Mouse (Mus musculus) embryonic fibroblast, embryonic 13.5 days (primary cell): ENCODE data around the gene 4921539E11Rik. TPM values are rescaled to one million over a fixed set of nuclear protein-coding genes. Genes with fewer than 3 reads are reported as not detected.

Source experiments
- H3K27ac ChIP-seq: 2 replicates; pipeline ENCODE4 v1.5.1; 2012; ENCODE audit warnings: low read length, control low read depth, inconsistent platforms; ENCODE audit not compliant: insufficient read depth
- H3K4me1 ChIP-seq: 2 replicates; pipeline ENCODE4 v1.6.1; 2011; ENCODE audit warnings: low read length; ENCODE audit not compliant: control insufficient read depth, insufficient read depth
- H3K4me3 ChIP-seq: 2 replicates; pipeline ENCODE4 v1.5.1; 2011; ENCODE audit warnings: mild to moderate bottlenecking, control low read depth, low read length; ENCODE audit not compliant: insufficient read depth
- CTCF ChIP-seq: IDR thresholded peaks from 2 replicates; pipeline ENCODE4 v1.5.1; 2011; ENCODE audit warnings: mild to moderate bottlenecking, control low read depth, low read length, moderate library complexity, borderline replicate concordance; ENCODE audit not compliant: insufficient read depth
- POLR2A ChIP-seq: IDR thresholded peaks from 2 replicates; pipeline ENCODE4 v1.6.1; 2011; ENCODE audit warnings: low read depth, mild to moderate bottlenecking, control low read depth, low read length, moderate library complexity
- polyA plus RNA-seq: library from polyadenylated mRNA; stranded (reverse); fragments of >200 nt; gene quantifications from 2 replicates; pipeline ENCODE4 v1.2.4, GENCODE M21; 2011; ENCODE audit warnings: low read depth; ENCODE audit not compliant: missing spikeins, insufficient read length

The 4921539E11Rik gene
- polyA plus RNA-seq, 1 experiment = not detected

DNA sequence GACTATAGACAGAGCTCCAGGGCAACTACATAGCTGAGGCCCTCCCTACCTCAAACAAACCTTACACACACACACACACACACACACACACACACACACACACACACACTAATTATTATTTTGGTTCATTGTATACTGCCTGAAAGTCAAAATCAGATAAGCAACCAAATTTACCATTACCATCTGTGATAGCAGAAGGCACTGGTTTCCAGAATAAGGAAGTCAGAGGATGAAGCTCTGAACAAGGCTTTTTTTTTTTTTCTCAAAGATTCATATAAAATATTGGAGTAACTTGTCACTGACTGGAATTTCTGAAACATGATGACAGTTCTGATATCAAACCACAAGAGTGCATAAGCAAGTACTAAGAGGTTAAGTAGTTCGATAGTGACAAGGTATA lies 82.1 kb downstream of the 4921539E11Rik start:
- no peak for TF ChIP-seq POLR2A
- no peak for TF ChIP-seq CTCF
- no peaks in the 10 kb centered on the region for H3K4me1 ChIP-seq
- H3K4me3 ChIP-seq = no peak overlapping the region
- H3K27ac ChIP-seq = no peak overlapping the region

DNA sequence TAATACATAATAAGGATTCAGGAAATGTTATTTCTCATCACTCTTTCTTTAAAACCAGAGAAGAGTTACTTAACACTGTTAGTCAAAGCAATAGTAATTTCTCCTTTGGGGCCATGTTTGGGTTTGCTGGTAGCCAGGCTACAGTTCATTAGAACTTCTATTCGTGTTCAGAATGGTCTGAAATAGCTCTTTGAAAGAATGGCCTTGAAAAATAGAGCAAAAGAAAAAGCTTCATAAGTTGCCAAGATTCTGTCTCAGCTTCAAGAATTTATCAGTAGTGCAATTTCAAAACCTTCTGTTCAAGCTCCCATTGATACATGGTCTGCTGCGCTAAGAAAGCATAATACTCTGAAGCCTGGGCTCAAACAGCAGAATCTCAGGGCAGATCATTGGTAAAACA lies 87.0 kb downstream of the 4921539E11Rik start:
- Histone ChIP-seq H3K27ac (no peak overlapping the region), H3K4me1 (no peaks in the 10 kb centered on the region), H3K4me3 (no peak overlapping the region)
- TF ChIP-seq POLR2A (no peak), CTCF (no peak)

DNA sequence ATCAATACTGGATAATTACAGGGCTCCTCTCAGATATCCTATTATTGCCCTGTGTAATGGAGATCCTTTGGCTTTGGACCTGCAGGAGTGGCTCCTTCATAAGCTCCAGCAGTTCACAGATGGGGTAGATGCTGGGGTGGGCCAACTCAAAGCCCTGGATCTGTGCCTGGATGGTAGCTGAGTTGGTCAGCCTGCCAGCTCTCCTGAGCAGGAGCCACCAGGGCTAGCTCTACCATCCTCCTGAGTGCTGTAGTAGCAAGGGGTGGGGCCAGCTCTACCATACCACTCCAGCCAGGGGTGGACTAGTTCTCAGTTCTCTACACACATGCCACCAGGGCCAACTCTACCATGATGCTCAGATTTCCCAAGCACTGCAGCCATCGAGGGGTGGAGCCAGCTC lies 90.6 kb downstream of the 4921539E11Rik start:
- no peak for TF ChIP-seq POLR2A
- TF ChIP-seq CTCF = no peak
- H3K4me3 ChIP-seq = no peak overlapping the region
- H3K27ac ChIP-seq = no peak overlapping the region
- H3K4me1 ChIP-seq = no peaks in the 10 kb centered on the region

DNA sequence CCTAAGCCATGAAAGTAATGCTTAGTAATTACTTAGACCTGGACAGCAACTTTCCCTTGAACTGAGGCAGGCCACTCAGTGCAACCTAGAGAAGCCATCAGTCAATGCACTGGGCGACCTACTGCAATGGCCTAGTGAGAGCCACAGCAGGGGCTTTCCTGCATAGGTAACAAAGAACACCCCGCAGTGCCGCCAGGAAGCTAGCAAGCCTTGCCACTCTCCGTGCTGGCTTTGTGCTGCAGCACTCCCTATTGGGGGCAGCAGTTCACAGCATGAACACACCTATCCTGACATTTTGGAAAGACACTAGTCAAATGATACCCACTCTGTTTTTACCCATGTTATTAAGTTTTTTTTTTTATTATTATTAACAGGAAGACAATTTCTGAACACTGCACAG lies 91.6 kb downstream of the 4921539E11Rik start:
- Histone ChIP-seq H3K4me1 (no peaks in the 10 kb centered on the region), H3K4me3 (no peak overlapping the region), H3K27ac (no peak overlapping the region)
- no peak for TF ChIP-seq POLR2A
- TF ChIP-seq CTCF = no peak

DNA sequence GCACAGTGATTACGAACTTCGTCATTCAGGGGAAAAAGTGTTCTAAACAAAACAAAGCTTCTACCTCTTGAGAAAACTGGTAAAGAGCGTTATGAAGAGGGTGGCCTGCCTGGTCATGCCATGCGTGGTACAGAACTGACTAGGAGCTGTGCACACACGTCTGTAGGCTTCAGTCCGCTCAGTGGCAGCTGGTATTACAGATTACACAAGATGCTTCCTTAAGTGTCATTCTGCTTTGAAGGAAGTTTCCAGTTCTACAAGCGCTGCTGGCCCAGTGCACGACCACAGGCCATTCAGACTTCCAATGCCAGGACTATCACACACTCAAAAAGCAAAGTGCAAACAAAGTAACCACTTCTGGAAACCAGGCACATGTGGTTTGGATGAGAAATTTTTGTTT lies 93.3 kb downstream of the 4921539E11Rik start:
- no peak for TF ChIP-seq POLR2A
- no peak for TF ChIP-seq CTCF
- Histone ChIP-seq H3K4me1 (no peaks in the 10 kb centered on the region), H3K4me3 (no peak overlapping the region), H3K27ac (no peak overlapping the region)

DNA sequence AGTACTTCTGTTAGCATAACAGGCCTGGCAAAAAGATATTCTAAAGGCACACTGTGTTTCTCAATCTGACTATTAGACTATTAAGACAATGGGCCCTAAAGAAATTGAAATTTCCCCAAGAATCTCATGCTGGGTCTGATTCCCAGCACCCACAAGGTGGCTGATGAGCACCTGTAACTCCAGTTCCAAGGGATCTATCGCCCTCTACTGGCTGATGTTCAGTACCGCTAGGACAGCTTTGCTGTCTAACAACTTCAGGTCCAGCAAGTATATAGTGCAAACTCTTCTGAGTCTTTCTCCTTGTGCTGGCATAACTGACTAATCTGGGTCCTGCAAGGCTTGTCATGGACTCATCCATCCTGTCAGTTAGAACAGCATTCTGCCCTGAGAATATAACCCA lies 98.2 kb downstream of the 4921539E11Rik start:
- Histone ChIP-seq H3K27ac (no peak overlapping the region), H3K4me1 (peaks cover 8% of the 10 kb centered on the region), H3K4me3 (no peak overlapping the region)
- no peak for TF ChIP-seq POLR2A
- TF ChIP-seq CTCF = no peak

DNA sequence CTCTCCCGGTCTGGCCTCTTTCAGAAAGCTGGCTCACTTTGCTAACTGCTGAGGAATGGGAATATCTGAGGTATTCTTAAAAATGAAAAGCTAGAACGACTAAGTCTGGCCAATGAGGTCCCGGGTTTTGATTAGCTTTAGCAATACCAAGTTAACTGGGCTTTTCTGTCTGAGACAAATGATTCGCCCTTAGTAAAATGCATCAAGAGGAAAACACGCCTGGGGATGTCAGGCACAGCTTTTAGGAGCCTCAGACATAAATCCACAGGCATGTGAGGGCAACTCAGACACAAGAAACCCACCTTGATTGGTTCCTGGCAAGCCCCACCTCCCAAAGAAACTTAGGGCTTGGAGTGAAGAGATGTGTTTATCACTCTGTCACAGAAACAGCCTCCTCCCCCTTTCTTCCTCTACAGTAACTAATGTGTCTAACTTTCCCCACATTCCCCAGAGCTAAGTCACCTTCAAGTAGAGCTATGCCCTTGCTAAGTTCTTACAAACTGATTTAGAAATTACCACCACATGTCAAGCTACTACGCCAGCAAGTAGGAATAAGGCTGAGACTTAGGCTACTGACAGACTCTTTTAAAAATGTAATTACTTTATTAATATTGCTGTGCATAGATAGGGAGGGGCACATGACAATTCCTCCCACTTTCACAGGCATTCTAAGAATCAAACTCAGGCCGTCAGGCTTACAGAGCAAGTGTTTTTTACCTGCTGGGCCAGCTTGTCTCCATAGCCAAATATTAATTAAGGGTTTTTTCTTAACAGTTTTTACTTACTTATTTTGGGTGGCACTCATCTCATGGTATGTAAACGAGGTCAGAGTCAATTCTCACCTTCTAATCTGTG lies 101.7 kb downstream of the 4921539E11Rik start:
- H3K4me3 ChIP-seq = no peak overlapping the region
- peaks cover 8% of the 10 kb centered on the region for H3K4me1 ChIP-seq
- peak overlapping the region; percentile 86 for H3K27ac ChIP-seq
- TF ChIP-seq POLR2A = no peak

Other genes starting within 250 kb of the 4921539E11Rik start
- 55.0 and 70.0 TPM in 2 replicates for gene Mier1, start 176.5 kb downstream of the 4921539E11Rik start, polyA plus RNA-seq
- 2.8 and 4.3 TPM in 2 replicates for gene Wdr78, start 176.3 kb downstream of the 4921539E11Rik start, polyA plus RNA-seq
- gene Slc35d1, start 75.7 kb downstream of the 4921539E11Rik start, polyA plus RNA-seq = 14.0 and 20.6 TPM in 2 replicates
- gene Oma1, start 22.9 kb upstream of the 4921539E11Rik start, polyA plus RNA-seq = 15.4 and 17.1 TPM in 2 replicates